Mouse (Mus musculus): ENCODE results near the gene Gkn1. TPM values are rescaled to one million over a fixed set of nuclear protein-coding genes. Genes with fewer than 3 reads are reported as not detected.

The Gkn1 gene
- total RNA-seq (2021) (not detected), polyA plus RNA-seq (2012; rRNA removed) (0.16 and 3.5 TPM in 2 replicates)
- long read RNA-seq, result 0 reads

- DNase-seq, result no peak
These were observed at the start of gene Gkn1 for GRCm38 (mm10) chr6:87350829-87351228. TSS of gene Gkn1 (minus strand) at chr6:87350942.

GRCm38 (mm10) chr6:87399886-87400566, 49.3 kb upstream of the Gkn1 start:
- no peak for DNase-seq

GRCm38 (mm10) chr6:87399137-87399536, 48.4 kb upstream of the Gkn1 start:
- DNase-seq, result peak; percentile 54

- DNase-seq, result no peak
These were observed 44.0 kb upstream of the Gkn1 start for GRCm38 (mm10) chr6:87394783-87395182.

GRCm38 (mm10) chr6:87393466-87394205, 42.9 kb upstream of the Gkn1 start:
- no peak for DNase-seq

- DNase-seq, result no peak
These were observed 38.8 kb upstream of the Gkn1 start for GRCm38 (mm10) chr6:87389455-87389989.

- DNase-seq, result no peak
These were observed 38.1 kb upstream of the Gkn1 start, which contains the start of gene Gkn3 for GRCm38 (mm10) chr6:87388877-87389276. TSS of gene Gkn3 (minus strand) at chr6:87388935.

- DNase-seq, result no peak
These were observed 35.9 kb upstream of the Gkn1 start for GRCm38 (mm10) chr6:87386681-87387080.

- peak; percentile 55 for DNase-seq
These were observed 35.5 kb upstream of the Gkn1 start for GRCm38 (mm10) chr6:87386203-87386602.

GRCm38 (mm10) chr6:87384761-87385160, 34.0 kb upstream of the Gkn1 start:
- DNase-seq, result peak; percentile 16

GRCm38 (mm10) chr6:87383926-87384691, 33.4 kb upstream of the Gkn1 start:
- DNase-seq, result peak; percentile 25

GRCm38 (mm10) chr6:87373057-87373456, 22.3 kb upstream of the Gkn1 start, which contains the start of gene Gkn2:
TSS of gene Gkn2 (plus strand) at chr6:87373357.
- no peak for DNase-seq

GRCm38 (mm10) chr6:87369223-87369622, 18.5 kb upstream of the Gkn1 start:
- no peak for DNase-seq

GRCm38 (mm10) chr6:87354441-87354840, 3.7 kb upstream of the Gkn1 start:
- DNase-seq, result no peak

- DNase-seq, result no peak
These were observed 14.8 kb downstream of the Gkn1 start for GRCm38 (mm10) chr6:87335935-87336295.

GRCm38 (mm10) chr6:87335091-87335934, 15.4 kb downstream of the Gkn1 start, which contains the start of gene Antxr1:
TSS of gene Antxr1 (minus strand) at chr6:87335821.
- DNase-seq, result peak; percentile 79

- DNase-seq, result no peak
These were observed 16.2 kb downstream of the Gkn1 start for GRCm38 (mm10) chr6:87334361-87335090.

- no peak for DNase-seq
These were observed 18.4 kb downstream of the Gkn1 start for GRCm38 (mm10) chr6:87332380-87332779.

GRCm38 (mm10) chr6:87328265-87329173, 22.2 kb downstream of the Gkn1 start:
- no peak for DNase-seq
